Mouse (Mus musculus) hindbrain, embryonic 12.5 days (tissue): ENCODE data around the gene Efcab3. TPM values are rescaled to one million over a fixed set of nuclear protein-coding genes. Genes with fewer than 3 reads are reported as not detected.

ENCODE experiments used
- ATAC-seq: fragments of 200-750 bp; cut with Nextera tagmentation; 2 replicates; pipeline ENCODE4 v1.8.0; 2017; ENCODE audit warnings: moderate TSS enrichment; ENCODE audit not compliant: low FRiP score
- H3K27ac ChIP-seq: fragments of 300-500 bp; sonication (generic); 2 replicates; pipeline ENCODE4 v1.5.1; 2016; ENCODE audit warnings: mild to moderate bottlenecking
- H3K27me3 ChIP-seq: fragments of 300-500 bp; sonication (generic); 2 replicates; pipeline ENCODE4 v1.6.1; 2016; ENCODE audit warnings: mild to moderate bottlenecking
- H3K36me3 ChIP-seq: fragments of 300-500 bp; sonication (generic); 2 replicates; pipeline ENCODE4 v1.6.1; 2016; ENCODE audit warnings: mild to moderate bottlenecking
- H3K4me1 ChIP-seq: fragments of 300-500 bp; sonication (generic); 2 replicates; pipeline ENCODE4 v1.6.1; 2016
- H3K4me2 ChIP-seq: fragments of 300-500 bp; sonication (generic); replicated peaks from 2 replicates; pipeline ENCODE4 v1.6.1; 2016; ENCODE audit warnings: mild to moderate bottlenecking
- H3K4me3 ChIP-seq: fragments of 300-500 bp; sonication (generic); 2 replicates; pipeline ENCODE4 v1.5.1; 2016; ENCODE audit warnings: mild to moderate bottlenecking
- H3K9ac ChIP-seq: fragments of 300-500 bp; sonication (generic); 2 replicates; pipeline ENCODE4 v1.6.1; 2016; ENCODE audit warnings: mild to moderate bottlenecking, moderate library complexity
- H3K9me3 ChIP-seq: fragments of 300-500 bp; sonication (generic); replicated peaks from 2 replicates; pipeline ENCODE4 v1.6.1; 2016; ENCODE audit warnings: mild to moderate bottlenecking
- WGBS: fragments of 180-500 bp; shearing (Covaris S2); methylation state at CpG from one replicate; pipeline ENCODE4 v1.1.7; 2016; 5-methylcytosine and 5-hydroxymethylcytosine counted together
- polyA plus RNA-seq: library from polyadenylated mRNA; unstranded; fragments of >200 nt; fragmentation: Nextera tagmentation; extraction: Ambion mirVana; gene quantifications from 2 replicates; pipeline ENCODE4 v1.2.1, GENCODE M21; 2016

Gene Efcab3
- polyA plus RNA-seq, 1 experiment from 2014 or later: not detected

- no peak overlapping the region for H3K4me2 ChIP-seq
- no peak overlapping the region for H3K4me3 ChIP-seq
- ATAC-seq: no peak
- H3K27me3 ChIP-seq: no peaks in the 10 kb centered on the region
- H3K36me3 ChIP-seq: no peaks in the 10 kb centered on the region
- no peaks in the 10 kb centered on the region for H3K4me1 ChIP-seq
- peaks cover 18% of the 10 kb centered on the region for H3K9me3 ChIP-seq
- H3K9ac ChIP-seq: no peak overlapping the region
- H3K27ac ChIP-seq: no peak overlapping the region
- WGBS: 80% methylated on average over 69 of the region's 69 CpGs
Measured at GRCm38 (mm10) chr11:105164516-105165510, 101.4 kb downstream of the Efcab3 start.

- ATAC-seq: no peak
- no peak overlapping the region for H3K9ac ChIP-seq
- H3K27ac ChIP-seq: no peak overlapping the region
- H3K4me2 ChIP-seq: no peak overlapping the region
- WGBS: 92% methylated on average over 10 of the region's 10 CpGs
- no peaks in the 10 kb centered on the region for H3K4me1 ChIP-seq
- no peaks in the 10 kb centered on the region for H3K36me3 ChIP-seq
- no peaks in the 10 kb centered on the region for H3K27me3 ChIP-seq
- no peak overlapping the region for H3K4me3 ChIP-seq
- peaks cover 18% of the 10 kb centered on the region for H3K9me3 ChIP-seq
Measured at GRCm38 (mm10) chr11:105166780-105167179, 103.4 kb downstream of the Efcab3 start.

Other genes with a start within 250 kb of the Efcab3 start
- gene Mettl2, start 62.8 kb downstream of the Efcab3 start, polyA plus RNA-seq: 33.9 and 37.4 TPM in 2 replicates
- gene Gm10842, start 83.3 kb downstream of the Efcab3 start, polyA plus RNA-seq: not detected in 2 replicates
- 25.2 and 27.9 TPM in 2 replicates for gene Tlk2, start 115.2 kb downstream of the Efcab3 start, polyA plus RNA-seq
- gene Mrc2, start 229.1 kb downstream of the Efcab3 start, polyA plus RNA-seq: 20.9 and 21.5 TPM in 2 replicates